Mouse (Mus musculus) limb, embryonic 11.5 days (tissue): ENCODE results near the gene Kyat3. TPM values are rescaled to one million over a fixed set of nuclear protein-coding genes. Genes with fewer than 3 reads are reported as not detected.

ENCODE experiments used
- ATAC-seq: fragments of 200-750 bp; cut with Nextera tagmentation; 2 replicates; pipeline ENCODE4 v1.8.0; 2017; ENCODE audit warnings: low read depth; ENCODE audit not compliant: insufficient number of reproducible peaks, low FRiP score, low TSS enrichment
- DNase-seq: peaks from one replicate; pipeline ENCODE4 v3.0.0-alpha.2; 2015; ENCODE audit warnings: low spot score
- H3K27ac ChIP-seq: fragments of 300-500 bp; sonication (generic); replicated peaks from 2 replicates; pipeline ENCODE4 v1.5.1; 2014; ENCODE audit warnings: low read depth, mild to moderate bottlenecking, low read length
- H3K27me3 ChIP-seq: fragments of 300-500 bp; sonication (generic); 2 replicates; pipeline ENCODE4 v1.6.1; 2014; ENCODE audit warnings: mild to moderate bottlenecking, low read length, mixed read lengths; ENCODE audit not compliant: control insufficient read depth, insufficient read depth
- H3K36me3 ChIP-seq: fragments of 300-500 bp; sonication (generic); 2 replicates; pipeline ENCODE4 v1.6.1; 2014; ENCODE audit warnings: mild to moderate bottlenecking, low read length, moderate library complexity, mixed read lengths; ENCODE audit not compliant: control insufficient read depth, insufficient read depth
- H3K4me1 ChIP-seq: fragments of 300-500 bp; sonication (generic); 2 replicates; pipeline ENCODE4 v1.6.1; 2014; ENCODE audit warnings: low read length, mixed read lengths; ENCODE audit not compliant: control insufficient read depth, insufficient read depth
- H3K4me2 ChIP-seq: fragments of 300-500 bp; sonication (generic); 2 replicates; pipeline ENCODE4 v1.6.1; 2014; ENCODE audit warnings: low read depth, mild to moderate bottlenecking, moderate library complexity; ENCODE audit not compliant: severe bottlenecking
- H3K4me3 ChIP-seq: fragments of 300-500 bp; sonication (generic); 2 replicates; pipeline ENCODE4 v1.5.1; 2014; ENCODE audit warnings: low read depth, low read length
- H3K9ac ChIP-seq: fragments of 300-500 bp; sonication (generic); 2 replicates; pipeline ENCODE4 v1.6.1; 2014; ENCODE audit warnings: mild to moderate bottlenecking, low read length
- H3K9me3 ChIP-seq: fragments of 300-500 bp; sonication (generic); 2 replicates; pipeline ENCODE4 v1.6.1; 2016; ENCODE audit warnings: low read length; ENCODE audit not compliant: control insufficient read depth
- WGBS: fragments of 180-500 bp; shearing (Covaris S2); extraction: QIAGEN DNeasy Blood & Tissue Kit; methylation state at CpG from one replicate; pipeline ENCODE4 v1.1.7; 2014; 5-methylcytosine and 5-hydroxymethylcytosine counted together
- polyA plus RNA-seq: library from polyadenylated mRNA; unstranded; fragments of >200 nt; fragmentation: Nextera tagmentation; extraction: Ambion mirVana; gene quantifications from 2 replicates; pipeline ENCODE4 v1.2.1, GENCODE M21; 2014

The Kyat3 gene
- polyA plus RNA-seq, 1 experiment from 2014 or later, result 12.0 TPM

- DNase-seq, result no peak
- no peak overlapping the region for H3K4me3 ChIP-seq
- no peak overlapping the region for H3K9ac ChIP-seq
- WGBS, result 94% methylated on average over 3 of the region's 3 CpGs
- H3K36me3 ChIP-seq, result peaks cover 3% of the 10 kb centered on the region
- no peaks in the 10 kb centered on the region for H3K9me3 ChIP-seq
- no peaks in the 10 kb centered on the region for H3K27me3 ChIP-seq
- ATAC-seq, result no peak; the same call in 1 of the 2 replicates
- no peak overlapping the region for H3K27ac ChIP-seq
- H3K4me1 ChIP-seq, result no peaks in the 10 kb centered on the region
- H3K4me2 ChIP-seq, result no peak overlapping the region
Observed at GRCm38 (mm10) chr3:142795587-142795986, 94.7 kb downstream of the Kyat3 start.

Other genes starting within 250 kb of the Kyat3 start
- gene Gbp5, start 207.1 kb upstream of the Kyat3 start, polyA plus RNA-seq, result not detected in 2 replicates
- 1.9 TPM in 2 replicates for gene Gbp7, start 170.7 kb upstream of the Kyat3 start, polyA plus RNA-seq
- gene Gbp3, start 141.0 kb upstream of the Kyat3 start, polyA plus RNA-seq, result 0.23 and 0.82 TPM in 2 replicates
- gene Gbp2b, start 106.2 kb upstream of the Kyat3 start, polyA plus RNA-seq, result not detected in 2 replicates
- 0.19 TPM in 1 of 2 replicates, not detected in the other for gene Gbp2, start 80.4 kb upstream of the Kyat3 start, polyA plus RNA-seq
- 97.4 and 101 TPM in 2 replicates for gene Gtf2b, start 64.0 kb downstream of the Kyat3 start, polyA plus RNA-seq
- gene Pkn2, start 181.0 kb downstream of the Kyat3 start, polyA plus RNA-seq, result 52.8 and 54.5 TPM in 2 replicates